Mouse (Mus musculus) liver, embryonic 12.5 days (tissue): ENCODE results near the gene Foxn3. TPM values are rescaled to one million over a fixed set of nuclear protein-coding genes. Genes with fewer than 3 reads are reported as not detected.

Experiments
- ATAC-seq: fragments of 200-750 bp; cut with Nextera tagmentation; 2 replicates; pipeline ENCODE4 v1.8.0; 2017; ENCODE audit warnings: moderate number of reproducible peaks, mild to moderate bottlenecking, moderate library complexity
- H3K27ac ChIP-seq: fragments of 300-500 bp; sonication (generic); 2 replicates; pipeline ENCODE4 v1.5.1; 2016; ENCODE audit warnings: mild to moderate bottlenecking
- H3K27me3 ChIP-seq: fragments of 300-500 bp; sonication (generic); replicated peaks from 2 replicates; pipeline ENCODE4 v1.6.1; 2016; ENCODE audit warnings: mild to moderate bottlenecking, moderate library complexity
- H3K36me3 ChIP-seq: fragments of 300-500 bp; sonication (generic); 2 replicates; pipeline ENCODE4 v1.6.1; 2016; ENCODE audit warnings: mild to moderate bottlenecking, moderate library complexity
- H3K4me1 ChIP-seq: fragments of 300-500 bp; sonication (generic); 2 replicates; pipeline ENCODE4 v1.6.1; 2016
- H3K4me2 ChIP-seq: fragments of 300-500 bp; sonication (generic); 2 replicates; pipeline ENCODE4 v1.6.1; 2016; ENCODE audit warnings: mild to moderate bottlenecking, moderate library complexity
- H3K4me3 ChIP-seq: fragments of 300-500 bp; sonication (generic); 2 replicates; pipeline ENCODE4 v1.5.1; 2016; ENCODE audit warnings: mild to moderate bottlenecking, moderate library complexity
- H3K9ac ChIP-seq: fragments of 300-500 bp; sonication (generic); 2 replicates; pipeline ENCODE4 v1.6.1; 2016; ENCODE audit warnings: mild to moderate bottlenecking, moderate library complexity
- H3K9me3 ChIP-seq: fragments of 300-500 bp; sonication (generic); replicated peaks from 2 replicates; pipeline ENCODE4 v1.6.1; 2016; ENCODE audit warnings: mild to moderate bottlenecking, moderate library complexity
- WGBS: fragments of 180-500 bp; shearing (Covaris S2); methylation state at CpG from one replicate; pipeline ENCODE4 v1.1.7; 2016; ENCODE audit not compliant: insufficient replicate concordance; 5-methylcytosine and 5-hydroxymethylcytosine counted together
- polyA plus RNA-seq: library from polyadenylated mRNA; unstranded; fragments of >200 nt; fragmentation: Nextera tagmentation; extraction: Ambion mirVana; gene quantifications from 2 replicates; pipeline ENCODE4 v1.2.1, GENCODE M21; 2016

Gene Foxn3
- polyA plus RNA-seq, 1 experiment from 2014 or later, result 25.8 TPM

GRCm38 (mm10) chr12:99182338-99182737, 381.0 kb downstream of the Foxn3 start:
- ATAC-seq, result no peak
- H3K36me3 ChIP-seq, result no peaks in the 10 kb centered on the region
- H3K27me3 ChIP-seq, result no peaks in the 10 kb centered on the region
- H3K4me2 ChIP-seq, result no peak overlapping the region
- 70% methylated on average over 3 of the region's 3 CpGs for WGBS
- H3K4me1 ChIP-seq, result no peaks in the 10 kb centered on the region
- no peak overlapping the region for H3K9ac ChIP-seq
- H3K4me3 ChIP-seq, result no peak overlapping the region
- no peak overlapping the region for H3K27ac ChIP-seq
- no peaks in the 10 kb centered on the region for H3K9me3 ChIP-seq

- Histone ChIP-seq H3K27me3 (no peaks in the 10 kb centered on the region), H3K9ac (no peak overlapping the region), H3K27ac (no peak overlapping the region), H3K4me2 (no peak overlapping the region), H3K4me3 (no peak overlapping the region), H3K36me3 (no peaks in the 10 kb centered on the region), H3K4me1 (no peaks in the 10 kb centered on the region), H3K9me3 (no peaks in the 10 kb centered on the region)
- no peak for ATAC-seq
- WGBS, result 62% methylated on average over 3 of the region's 3 CpGs
Observed at GRCm38 (mm10) chr12:99180234-99180824, 383.1 kb downstream of the Foxn3 start.

DNA sequence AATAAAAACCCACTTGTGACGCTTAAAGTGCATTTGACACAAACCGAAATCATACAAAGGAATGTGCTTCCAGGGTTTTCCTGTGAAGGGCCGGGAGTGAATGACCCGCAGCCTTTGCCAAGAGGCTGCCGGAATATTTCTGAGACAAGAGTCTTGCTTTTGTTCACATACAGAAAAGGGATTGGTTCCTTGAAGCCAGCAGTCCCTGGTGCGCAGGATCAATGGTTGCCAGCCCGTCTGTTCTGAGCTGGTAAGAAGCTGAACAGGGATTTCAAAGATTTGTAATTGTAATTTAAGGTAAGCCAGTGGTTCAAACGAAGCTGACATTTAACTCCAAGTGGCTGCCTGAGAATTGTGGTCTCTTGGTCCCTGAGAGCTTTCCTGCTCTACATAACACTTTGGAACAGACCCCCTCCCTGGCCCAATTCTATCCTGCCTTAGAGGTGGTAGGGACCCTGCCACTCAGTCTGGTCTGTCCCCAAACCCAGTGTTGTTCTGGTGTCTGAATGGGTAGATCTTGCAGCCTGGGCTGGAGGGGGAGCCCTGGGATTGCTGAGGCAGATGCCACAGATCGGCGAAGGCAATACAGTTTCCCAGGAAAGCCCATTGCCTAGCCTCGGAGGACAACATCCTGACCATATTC, 388.3 kb downstream of the Foxn3 start:
- no peaks in the 10 kb centered on the region for H3K9me3 ChIP-seq
- no peaks in the 10 kb centered on the region for H3K4me1 ChIP-seq
- 72% methylated on average over 11 of the region's 11 CpGs for WGBS
- H3K9ac ChIP-seq, result no peak overlapping the region
- H3K27ac ChIP-seq, result no peak overlapping the region
- no peak overlapping the region for H3K4me3 ChIP-seq
- no peaks in the 10 kb centered on the region for H3K36me3 ChIP-seq
- H3K27me3 ChIP-seq, result no peaks in the 10 kb centered on the region
- no peak overlapping the region for H3K4me2 ChIP-seq
- ATAC-seq, result no peak

DNA sequence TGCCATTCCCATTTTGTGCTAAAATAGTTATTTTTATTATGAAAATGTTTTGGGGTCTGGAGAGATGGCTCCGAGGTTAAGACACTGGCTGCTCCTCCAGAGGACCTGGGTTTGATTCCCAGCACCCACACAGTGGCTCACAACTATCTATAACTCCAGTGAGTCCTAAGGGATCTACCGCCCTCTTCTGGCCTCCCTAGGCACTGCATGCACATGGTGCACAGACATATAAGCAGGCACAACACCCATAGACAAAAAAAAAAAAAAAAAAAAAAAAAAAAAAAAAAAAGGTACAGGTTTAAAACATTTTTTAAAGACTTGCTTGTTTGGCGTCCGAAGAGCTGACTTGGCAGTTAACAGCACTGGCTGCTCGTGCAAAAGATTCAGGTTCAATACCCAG, 391.2 kb downstream of the Foxn3 start:
- no peaks in the 10 kb centered on the region for H3K27me3 ChIP-seq
- H3K27ac ChIP-seq, result no peak overlapping the region
- H3K36me3 ChIP-seq, result no peaks in the 10 kb centered on the region
- no peak overlapping the region for H3K4me2 ChIP-seq
- H3K4me1 ChIP-seq, result no peaks in the 10 kb centered on the region
- H3K9ac ChIP-seq, result no peak overlapping the region
- ATAC-seq, result no peak
- WGBS, result 65% methylated on average over 5 of the region's 5 CpGs
- no peaks in the 10 kb centered on the region for H3K9me3 ChIP-seq
- no peak overlapping the region for H3K4me3 ChIP-seq

GRCm38 (mm10) chr12:99169925-99170324, 393.5 kb downstream of the Foxn3 start:
- WGBS, result 77% methylated on average over 6 of the region's 6 CpGs
- Histone ChIP-seq H3K9me3 (no peaks in the 10 kb centered on the region), H3K4me2 (no peak overlapping the region), H3K4me1 (no peaks in the 10 kb centered on the region), H3K4me3 (no peak overlapping the region), H3K9ac (no peak overlapping the region), H3K27ac (no peak overlapping the region), H3K27me3 (no peaks in the 10 kb centered on the region), H3K36me3 (no peaks in the 10 kb centered on the region)
- no peak for ATAC-seq

DNA sequence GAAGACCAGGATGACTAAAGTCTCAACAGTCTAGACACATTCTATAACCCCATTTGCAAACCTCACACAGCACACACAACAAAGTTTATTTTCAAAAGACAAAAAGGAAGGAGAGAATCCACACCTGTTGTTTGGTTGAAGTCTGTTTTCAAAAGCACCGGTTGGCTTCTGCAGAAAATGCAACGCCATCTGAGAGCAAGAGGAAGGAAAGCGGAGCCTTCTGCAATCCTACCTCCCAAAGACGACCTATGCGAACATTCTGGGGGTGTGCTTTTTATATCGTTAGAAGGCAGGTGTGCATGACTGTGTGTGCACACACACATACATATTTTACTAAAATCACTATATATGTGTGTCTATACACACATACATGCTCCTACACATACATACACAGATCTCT, 397.3 kb downstream of the Foxn3 start:
- Histone ChIP-seq H3K4me3 (no peak overlapping the region), H3K27ac (no peak overlapping the region), H3K9ac (no peak overlapping the region), H3K4me2 (no peak overlapping the region), H3K4me1 (no peaks in the 10 kb centered on the region), H3K27me3 (no peaks in the 10 kb centered on the region; the same call in 1 of the 2 replicates), H3K9me3 (no peaks in the 10 kb centered on the region), H3K36me3 (no peaks in the 10 kb centered on the region)
- WGBS, result 73% methylated on average over 6 of the region's 6 CpGs
- ATAC-seq, result no peak

- no peak for ATAC-seq
- Histone ChIP-seq H3K4me2 (no peak overlapping the region), H3K27ac (no peak overlapping the region), H3K9me3 (no peaks in the 10 kb centered on the region; the same call in 1 of the 2 replicates), H3K27me3 (no peaks in the 10 kb centered on the region; the same call in 1 of the 2 replicates), H3K36me3 (no peaks in the 10 kb centered on the region), H3K4me3 (no peak overlapping the region), H3K4me1 (no peaks in the 10 kb centered on the region), H3K9ac (no peak overlapping the region)
- WGBS, result 79% methylated on average over 9 of the region's 9 CpGs
Observed at GRCm38 (mm10) chr12:99163342-99163682, 400.1 kb downstream of the Foxn3 start.

- Histone ChIP-seq H3K4me3 (no peak overlapping the region), H3K4me2 (0 out of 2 replicates have a peak overlapping the region, but pooled peaks have one; percentile 16), H3K9ac (no peak overlapping the region), H3K36me3 (no peaks in the 10 kb centered on the region), H3K4me1 (no peaks in the 10 kb centered on the region), H3K27me3 (no peaks in the 10 kb centered on the region; the same call in 1 of the 2 replicates), H3K27ac (no peak overlapping the region), H3K9me3 (no peaks in the 10 kb centered on the region; the same call in 1 of the 2 replicates)
- 67% methylated on average over 12 of the region's 12 CpGs for WGBS
- ATAC-seq, result no peak
Observed at GRCm38 (mm10) chr12:99162639-99163341, 400.6 kb downstream of the Foxn3 start.

GRCm38 (mm10) chr12:99162188-99162587, 401.2 kb downstream of the Foxn3 start:
- 29% methylated on average over 10 of the region's 10 CpGs for WGBS
- H3K27ac ChIP-seq, result no peak overlapping the region
- no peak overlapping the region for H3K9ac ChIP-seq
- no peak overlapping the region for H3K4me3 ChIP-seq
- peak overlapping the region; percentile 16; the same call in 1 of the 2 replicates for H3K4me2 ChIP-seq
- H3K36me3 ChIP-seq, result no peaks in the 10 kb centered on the region
- no peaks in the 10 kb centered on the region; the same call in 1 of the 2 replicates for H3K9me3 ChIP-seq
- ATAC-seq, result no peak
- no peaks in the 10 kb centered on the region for H3K4me1 ChIP-seq
- H3K27me3 ChIP-seq, result no peaks in the 10 kb centered on the region; the same call in 1 of the 2 replicates

- Histone ChIP-seq H3K27ac (no peak overlapping the region), H3K4me2 (no peak overlapping the region), H3K4me3 (no peak overlapping the region), H3K9me3 (no peaks in the 10 kb centered on the region; the same call in 1 of the 2 replicates), H3K27me3 (no peaks in the 10 kb centered on the region; the same call in 1 of the 2 replicates), H3K36me3 (no peaks in the 10 kb centered on the region), H3K9ac (no peak overlapping the region), H3K4me1 (no peaks in the 10 kb centered on the region)
- WGBS, result 78% methylated on average over 8 of the region's 8 CpGs
- no peak for ATAC-seq
Observed at GRCm38 (mm10) chr12:99160061-99160460, 403.3 kb downstream of the Foxn3 start.

- no peak overlapping the region for H3K4me2 ChIP-seq
- H3K4me3 ChIP-seq, result no peak overlapping the region
- no peak overlapping the region for H3K9ac ChIP-seq
- no peaks in the 10 kb centered on the region; the same call in 1 of the 2 replicates for H3K9me3 ChIP-seq
- ATAC-seq, result no peak
- WGBS, result 77% methylated on average over 5 of the region's 5 CpGs
- H3K27me3 ChIP-seq, result no peaks in the 10 kb centered on the region; the same call in 1 of the 2 replicates
- no peaks in the 10 kb centered on the region for H3K4me1 ChIP-seq
- H3K36me3 ChIP-seq, result no peaks in the 10 kb centered on the region
- no peak overlapping the region for H3K27ac ChIP-seq
Observed at GRCm38 (mm10) chr12:99155904-99156303, 407.5 kb downstream of the Foxn3 start.

- ATAC-seq, result no peak
Observed at GRCm38 (mm10) chr12:99154230-99154629, 409.2 kb downstream of the Foxn3 start.

More at GRCm38 (mm10) chr12:99154230-99154629, 409.2 kb downstream of the Foxn3 start:
- no peak overlapping the region for H3K27ac ChIP-seq
- H3K9me3 ChIP-seq, result no peaks in the 10 kb centered on the region; the same call in 1 of the 2 replicates
- no peak overlapping the region for H3K4me2 ChIP-seq
- H3K27me3 ChIP-seq, result no peaks in the 10 kb centered on the region; the same call in 1 of the 2 replicates
- 62% methylated on average over 7 of the region's 7 CpGs for WGBS
- H3K9ac ChIP-seq, result no peak overlapping the region
- H3K4me3 ChIP-seq, result no peak overlapping the region
- H3K4me1 ChIP-seq, result no peaks in the 10 kb centered on the region
- no peaks in the 10 kb centered on the region for H3K36me3 ChIP-seq
